Mouse (Mus musculus): ENCODE results near the gene Rnf20.

Gene Rnf20

DNA sequence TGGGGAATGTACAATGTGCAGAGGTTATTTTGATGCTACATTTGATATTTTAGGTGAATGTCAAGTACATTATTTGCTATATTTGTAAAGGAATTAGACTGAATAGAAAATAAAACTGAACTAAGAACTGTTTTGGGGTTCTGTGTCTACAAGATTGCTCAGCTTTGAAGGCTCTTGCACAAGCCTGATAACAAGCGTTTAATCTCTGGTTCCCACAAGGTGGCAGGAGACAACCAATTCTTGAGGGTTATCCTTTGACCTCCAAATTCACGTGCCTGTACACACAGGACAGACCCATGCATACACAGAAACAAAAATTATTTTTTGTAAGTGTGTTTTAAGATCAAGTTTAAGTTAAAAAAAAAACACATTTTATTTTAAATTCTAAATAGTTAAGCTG is 8.1 kb downstream of the Rnf20 start:
- in situ Hi-C loops (cut with MboI, MseI), result loop anchor here (25.0 kb wide), 1 partner anchor 1578 kb away; no protein-coding TSS in a partner anchor

- in situ Hi-C loops (cut with MboI, MseI), result no loop called here
These were observed 27.6 kb downstream of the Rnf20 start for GRCm38 (mm10) chr4:49659421-49659820.

DNA sequence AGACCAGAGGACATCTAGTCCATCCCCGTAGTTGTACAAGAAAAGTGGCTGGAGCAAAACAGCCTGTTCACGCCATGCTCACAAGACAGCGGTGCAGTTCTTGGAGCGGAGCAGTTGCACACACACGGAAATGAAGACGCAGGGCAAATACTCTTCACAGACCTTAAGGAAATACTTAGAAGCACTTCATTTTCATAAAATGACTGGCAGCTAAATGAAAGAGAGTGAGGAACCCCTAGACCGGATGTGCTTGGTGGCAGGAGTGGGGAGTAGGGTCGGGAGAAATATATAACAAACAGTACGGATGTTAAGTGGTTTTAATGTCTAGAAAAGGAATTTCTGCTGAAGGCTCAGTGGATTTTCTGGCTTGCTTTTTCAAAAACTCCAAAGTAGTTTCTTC is 29.9 kb downstream of the Rnf20 start:
- in situ Hi-C loops (cut with MboI, MseI), result no loop called here

- in situ Hi-C loops (cut with MboI, MseI), result no loop called here
These were observed 30.4 kb downstream of the Rnf20 start for GRCm38 (mm10) chr4:49662231-49662630.

DNA sequence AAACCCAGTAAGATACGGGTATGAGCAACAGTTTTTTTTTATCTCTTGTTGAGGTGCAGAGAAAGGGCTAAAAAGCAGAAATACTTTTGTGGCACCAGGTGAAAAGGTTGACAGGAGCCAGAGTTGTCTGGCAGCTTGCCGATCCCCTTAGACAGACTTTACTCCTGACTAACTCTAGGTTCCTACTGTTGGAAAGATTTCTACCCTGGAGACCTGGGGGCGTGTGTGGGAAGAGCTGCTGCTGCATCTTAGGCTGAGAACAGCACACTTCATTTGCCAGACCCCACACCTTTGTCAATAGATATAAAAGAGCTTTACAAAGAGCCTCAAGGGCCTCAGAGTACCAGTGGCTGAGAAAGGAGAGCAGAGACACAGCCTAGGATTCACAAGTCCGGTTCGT is 33.0 kb downstream of the Rnf20 start:
- in situ Hi-C loops (cut with MboI, MseI), result no loop called here

- in situ Hi-C loops (cut with MboI, MseI), result no loop called here
These were observed 44.3 kb downstream of the Rnf20 start for GRCm38 (mm10) chr4:49676071-49676470.

GRCm38 (mm10) chr4:49676790-49677189 is 45.0 kb downstream of the Rnf20 start:
- in situ Hi-C loops (cut with MboI, MseI), result no loop called here

DNA sequence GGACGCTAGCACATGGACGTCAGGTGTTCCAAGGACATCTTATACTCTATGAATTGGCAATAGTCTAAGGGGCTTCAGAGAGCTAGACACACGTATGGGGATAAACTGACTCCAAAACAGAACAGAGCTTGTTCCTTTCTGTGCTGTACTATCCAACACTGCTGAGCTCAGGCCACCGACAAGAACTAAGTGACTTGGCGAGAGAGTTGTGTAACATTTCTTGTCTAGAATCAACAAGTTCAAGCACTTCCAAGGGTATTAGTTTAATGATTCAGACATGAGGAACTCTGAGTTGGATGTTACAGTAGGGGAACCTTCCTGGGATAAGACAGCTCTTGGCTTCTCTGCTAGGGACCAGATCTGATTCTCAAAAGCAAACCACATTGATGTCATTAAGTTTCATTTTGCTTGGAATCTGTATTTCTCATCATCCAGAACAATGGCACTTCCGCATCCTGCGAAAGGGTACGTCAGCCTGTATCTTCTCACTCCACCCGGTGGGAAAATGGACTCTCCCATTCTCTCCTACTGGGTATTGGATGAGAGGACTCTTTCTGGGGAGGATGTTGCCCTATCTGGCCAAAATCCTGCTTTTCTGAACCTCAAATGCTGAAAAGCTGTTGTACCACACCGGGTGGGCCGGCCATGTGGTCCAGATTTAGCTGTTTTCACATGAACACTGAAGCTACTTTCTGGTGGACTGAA is 48.5 kb downstream of the Rnf20 start:
- in situ Hi-C loops (cut with MboI, MseI), result no loop called here

- in situ Hi-C loops (cut with MboI, MseI), result no loop called here
These were observed 50.0 kb downstream of the Rnf20 start, which contains the start of gene Ppp3r2 for GRCm38 (mm10) chr4:49681812-49682211. TSS of gene Ppp3r2 (minus strand) at chr4:49682024.

- in situ Hi-C loops (cut with MboI, MseI), result no loop called here
These were observed 56.9 kb downstream of the Rnf20 start for GRCm38 (mm10) chr4:49688594-49689288.

- in situ Hi-C loops (cut with MboI, MseI), result no loop called here
These were observed 59.8 kb downstream of the Rnf20 start for GRCm38 (mm10) chr4:49691405-49692194.
